Mouse (Mus musculus) kidney, postnatal 4 days (tissue): Measurements from ENCODE around the gene Haspin.

Source experiments
- DNase-seq, 2 experiments: peaks; one replicate each; pipeline ENCODE4 v3.0.0; 2021; ENCODE audit warnings: mixed read lengths in 2 of 2

Haspin gene

GRCm38 (mm10) chr11:73144261-73144681 is 6.2 kb upstream of the Haspin start:
- no peak for DNase-seq

- peak in 1 of 2 experiments; percentile 38 for DNase-seq
Observed at GRCm38 (mm10) chr11:73137116-73137515, 978 bp downstream of the Haspin start.

DNA sequence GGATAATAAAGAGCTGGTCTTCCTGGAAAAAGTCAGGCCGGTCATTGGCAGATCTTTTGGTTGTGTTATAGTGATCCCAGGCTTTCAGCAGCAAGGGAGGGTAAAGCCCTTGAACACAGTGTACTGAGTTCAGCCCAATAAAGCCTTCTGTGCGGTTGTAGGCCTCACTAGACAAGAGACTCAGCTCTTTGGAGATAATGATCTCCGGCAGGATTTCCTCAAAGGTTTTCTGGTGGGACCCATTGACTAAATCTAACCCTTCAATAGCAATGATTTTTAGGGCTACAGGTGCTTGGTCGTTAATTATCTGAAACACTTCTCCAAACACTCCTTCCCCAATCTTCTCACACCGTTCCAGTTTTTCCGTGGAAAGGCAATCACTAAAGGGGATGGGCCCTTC is 1.5 kb downstream of the Haspin start:
- no peak for DNase-seq

GRCm38 (mm10) chr11:73134222-73134621 is 3.9 kb downstream of the Haspin start:
- no peak for DNase-seq

GRCm38 (mm10) chr11:73132999-73133398 is 5.1 kb downstream of the Haspin start:
- no peak for DNase-seq

- DNase-seq, result peak; percentile 9 to 27
Observed at GRCm38 (mm10) chr11:73131020-73131419, 7.1 kb downstream of the Haspin start.

DNA sequence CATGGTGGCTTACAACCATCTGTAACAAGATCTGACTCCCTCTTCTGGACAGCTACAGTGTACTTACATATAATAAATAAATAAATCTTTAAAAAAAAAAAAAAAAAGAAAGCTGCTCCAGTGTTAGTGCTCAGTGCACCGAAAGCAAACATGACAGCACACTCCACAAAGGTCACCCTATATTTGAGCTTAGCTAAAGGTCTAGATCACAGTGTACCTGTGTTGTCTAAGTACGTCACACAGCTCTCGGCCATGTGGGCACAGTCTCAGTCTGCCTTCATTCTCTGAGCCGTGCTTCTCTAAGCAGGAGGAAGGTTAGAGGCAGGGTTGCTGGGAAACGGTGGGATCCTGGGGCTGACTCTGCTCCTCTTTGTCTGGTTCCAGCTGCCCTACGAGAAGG is 11.6 kb downstream of the Haspin start:
- DNase-seq, result no peak

GRCm38 (mm10) chr11:73111414-73111813 is 26.7 kb downstream of the Haspin start:
- no peak for DNase-seq

GRCm38 (mm10) chr11:73109941-73110340 is 28.2 kb downstream of the Haspin start:
- DNase-seq, result no peak

- DNase-seq, result no peak
Observed at GRCm38 (mm10) chr11:73108898-73109625, 29.0 kb downstream of the Haspin start.

DNA sequence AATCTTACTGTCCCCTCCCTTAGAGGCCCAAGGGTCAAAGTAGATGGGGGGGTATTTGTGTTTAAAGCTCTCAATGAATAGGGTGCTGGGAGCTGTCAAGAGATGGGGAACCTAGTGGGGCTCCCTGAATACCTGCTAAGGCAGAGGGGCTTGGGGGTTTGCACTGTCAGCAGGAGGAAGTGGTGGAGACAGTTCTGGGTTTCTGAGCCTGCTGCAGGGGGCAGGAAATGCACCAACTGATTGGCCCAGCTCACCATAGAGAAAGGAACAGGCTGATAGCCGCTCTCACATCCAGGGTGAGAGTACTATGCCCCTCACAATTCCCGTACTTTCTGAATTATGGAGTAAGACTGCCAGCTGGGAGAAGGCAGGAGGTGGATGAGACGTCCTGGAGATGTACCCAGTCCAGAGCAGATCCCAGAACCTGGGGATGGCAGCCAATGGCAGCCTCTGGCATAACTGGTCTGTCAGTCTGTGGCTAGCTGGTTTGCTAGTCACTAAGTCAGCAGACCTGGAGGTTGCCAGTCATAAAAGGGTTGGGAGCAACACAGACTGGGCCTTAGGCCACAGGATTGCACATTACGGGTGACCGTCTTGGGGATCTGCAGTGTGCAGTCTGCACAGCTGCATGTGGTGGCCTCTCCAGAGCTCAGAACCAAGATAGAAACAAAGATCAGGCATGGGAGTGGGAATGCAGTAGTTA is 29.7 kb downstream of the Haspin start:
- DNase-seq, result no peak

DNA sequence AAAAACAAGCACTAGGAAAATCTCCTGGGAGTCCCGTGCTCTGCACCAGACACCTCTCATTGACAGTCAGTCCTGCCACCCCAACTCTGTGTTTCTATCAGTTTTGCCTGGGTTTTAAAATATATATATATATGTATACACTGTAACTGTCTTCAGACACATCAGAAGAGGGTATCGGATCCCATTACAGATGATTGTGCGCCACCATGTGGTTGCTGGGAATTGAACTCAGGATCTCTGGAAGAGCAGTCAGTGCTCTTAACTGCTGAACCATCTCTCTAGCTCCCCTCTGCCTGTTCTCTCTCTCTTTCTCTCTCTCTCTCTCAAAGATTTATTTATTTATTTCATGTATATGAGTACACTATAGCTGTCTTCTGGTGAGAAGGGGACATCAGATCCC is 30.7 kb downstream of the Haspin start:
- DNase-seq, result peak; percentile 50 to 71

DNA sequence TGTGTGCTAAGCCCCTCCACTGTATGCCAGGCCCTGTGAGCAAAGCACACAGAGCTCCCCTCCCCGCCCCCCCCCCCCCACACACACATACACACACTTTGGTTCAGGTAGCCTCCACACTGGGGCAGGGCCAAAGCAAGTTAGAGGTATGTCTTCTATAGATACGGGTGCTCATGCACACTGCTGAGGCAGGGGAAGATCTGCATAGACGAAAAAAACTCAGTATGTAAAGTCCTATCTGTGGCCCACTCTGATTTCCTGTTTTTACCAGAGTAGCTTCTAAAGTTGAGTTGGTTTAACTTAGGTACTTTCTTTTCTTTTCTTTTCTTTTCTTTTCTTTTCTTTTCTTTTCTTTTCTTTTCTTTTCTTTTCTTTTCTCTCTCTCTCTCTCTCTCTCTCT is 32.8 kb downstream of the Haspin start:
- DNase-seq, result no peak

- no peak for DNase-seq
Observed at GRCm38 (mm10) chr11:73101308-73101707, 36.8 kb downstream of the Haspin start.

DNA sequence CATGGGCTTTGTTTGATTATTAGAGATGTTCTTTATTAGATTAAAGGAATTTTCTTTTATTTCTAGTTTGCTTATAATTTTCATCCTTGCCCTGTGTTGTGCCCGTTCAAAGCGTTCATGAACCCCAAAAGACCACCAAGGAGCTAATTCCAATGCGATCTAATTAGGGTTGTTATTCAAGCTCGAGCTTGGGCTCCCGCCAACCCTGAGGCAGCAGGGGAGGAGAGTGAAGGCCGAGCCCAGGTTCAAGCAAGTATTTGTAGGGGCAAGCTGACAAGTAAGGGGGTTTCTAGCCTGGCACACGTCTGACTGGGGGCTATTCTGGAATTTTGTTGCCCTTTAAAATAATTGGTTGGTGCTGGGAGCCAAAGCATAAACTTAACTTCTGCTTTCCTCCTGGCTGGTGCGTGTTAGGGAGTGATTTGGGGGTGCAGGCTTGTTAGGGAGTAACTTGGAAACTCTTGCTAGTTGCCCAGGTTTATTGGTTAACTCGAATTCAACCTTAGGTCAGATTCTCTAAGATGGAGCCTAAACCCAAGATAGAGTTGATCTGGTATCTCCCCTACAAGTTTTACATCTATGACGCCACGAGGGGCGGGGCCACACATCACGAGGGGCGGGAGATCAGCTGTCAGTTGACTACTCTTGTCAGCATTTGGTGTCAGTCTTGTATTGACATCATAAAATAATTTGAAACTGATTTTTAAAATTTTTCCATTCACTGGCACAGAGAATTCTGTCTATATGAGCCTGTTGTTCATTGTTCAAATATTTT is 37.9 kb downstream of the Haspin start:
- DNase-seq, result no peak

DNA sequence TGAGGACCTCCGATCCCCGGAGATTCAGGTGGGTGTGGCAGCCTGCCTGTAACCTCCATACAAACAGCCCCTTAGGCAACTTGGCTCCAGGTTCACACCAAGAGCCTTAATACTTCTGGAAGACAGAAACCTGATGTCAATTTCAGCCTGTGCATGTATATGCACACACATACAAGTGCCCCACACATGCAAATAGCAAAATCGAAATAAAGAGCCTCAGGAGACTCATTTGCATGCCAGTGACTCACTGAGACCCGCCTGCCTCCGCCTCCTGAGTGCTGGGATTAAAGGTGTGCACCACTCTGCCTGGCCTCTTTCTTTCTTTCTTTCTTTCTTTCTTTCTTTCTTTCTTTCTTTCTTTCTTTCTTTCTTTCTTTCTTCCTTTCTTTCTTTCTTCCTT is 39.2 kb downstream of the Haspin start:
- no peak for DNase-seq

- DNase-seq, result no peak
Observed at GRCm38 (mm10) chr11:73094231-73094995, 43.7 kb downstream of the Haspin start.

- no peak for DNase-seq
Observed at GRCm38 (mm10) chr11:73092877-73093276, 45.2 kb downstream of the Haspin start.

GRCm38 (mm10) chr11:73092057-73092456 is 46.0 kb downstream of the Haspin start:
- no peak for DNase-seq

DNA sequence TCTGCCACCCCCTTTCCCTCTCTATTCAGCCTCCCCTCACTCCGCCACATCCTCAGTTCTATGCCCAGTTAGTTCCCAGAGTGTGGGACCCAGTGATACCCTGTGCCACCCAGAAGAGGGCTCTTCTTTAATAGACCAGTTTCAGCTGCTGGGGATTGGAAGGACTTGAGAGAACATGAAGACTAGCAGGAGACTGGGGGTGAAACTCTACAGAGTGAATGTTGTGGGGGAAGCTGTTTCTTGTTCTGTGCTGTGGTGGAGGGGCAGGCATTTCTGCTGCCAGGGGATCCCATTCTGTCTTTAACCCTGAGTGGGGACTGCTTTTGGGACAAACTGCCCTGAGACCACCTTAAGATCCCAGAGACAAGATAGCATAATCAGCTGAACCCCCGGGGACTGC is 47.3 kb downstream of the Haspin start:
- DNase-seq, result no peak

DNA sequence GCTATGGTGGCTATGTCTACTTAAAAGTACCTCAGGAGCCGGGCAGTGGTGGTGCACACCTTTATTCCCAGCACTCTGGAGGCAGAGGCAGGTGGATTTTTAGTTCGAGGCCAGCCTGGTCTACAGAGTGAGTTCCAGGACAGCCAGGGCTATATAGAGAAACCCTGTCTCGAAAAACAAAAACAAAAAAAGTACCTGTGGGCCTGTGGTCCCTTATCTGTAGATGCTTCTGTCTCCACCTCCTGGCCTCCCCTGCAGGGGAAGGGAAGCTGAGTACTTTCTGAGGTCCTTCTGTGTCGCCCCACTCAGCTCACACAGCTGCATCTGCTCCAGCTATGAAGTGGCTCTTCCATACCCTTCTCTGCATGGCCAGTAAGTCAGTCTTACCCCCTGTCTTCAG is 47.8 kb downstream of the Haspin start, which contains the start of gene Itgae:
Itgae (plus strand) TSS at position 301 of the 400 bp plus-strand sequence.
- DNase-seq, result no peak

GRCm38 (mm10) chr11:73087700-73088480 is 50.2 kb downstream of the Haspin start:
- DNase-seq, result no peak
